Mouse (Mus musculus) midbrain, embryonic 15.5 days (tissue): ENCODE measurements at regions not wholly inside any gene's neighbourhood (a gene's known extent, or its start where the extent isn't known, plus 50 kb on each side); places are given as distances from the start of the nearest gene placed in this dataset.

Experiments used
- ATAC-seq: fragments of 200-750 bp; cut with Nextera tagmentation; replicated peaks from 2 replicates; pipeline ENCODE4 v1.8.0; 2017; ENCODE audit warnings: moderate TSS enrichment
- H3K27ac ChIP-seq: fragments of 300-500 bp; sonication (generic); 2 replicates; pipeline ENCODE4 v1.5.1; 2015; ENCODE audit warnings: mild to moderate bottlenecking, inconsistent platforms
- H3K27me3 ChIP-seq: fragments of 300-500 bp; sonication (generic); replicated peaks from 2 replicates; pipeline ENCODE4 v1.6.1; 2015; ENCODE audit warnings: inconsistent platforms
- H3K36me3 ChIP-seq: fragments of 300-500 bp; sonication (generic); replicated peaks from 2 replicates; pipeline ENCODE4 v1.6.1; 2015; ENCODE audit warnings: inconsistent platforms
- H3K4me1 ChIP-seq: fragments of 300-500 bp; sonication (generic); 2 replicates; pipeline ENCODE4 v1.6.1; 2015; ENCODE audit warnings: inconsistent platforms
- H3K4me2 ChIP-seq: fragments of 300-500 bp; sonication (generic); 2 replicates; pipeline ENCODE4 v1.6.1; 2015; ENCODE audit warnings: inconsistent platforms, mild to moderate bottlenecking, moderate library complexity
- H3K4me3 ChIP-seq: fragments of 300-500 bp; sonication (generic); 2 replicates; pipeline ENCODE4 v1.5.1; 2015; ENCODE audit warnings: mild to moderate bottlenecking, inconsistent platforms
- H3K9ac ChIP-seq: fragments of 300-500 bp; sonication (generic); 2 replicates; pipeline ENCODE4 v1.6.1; 2015; ENCODE audit warnings: mild to moderate bottlenecking, inconsistent platforms
- H3K9me3 ChIP-seq: fragments of 300-500 bp; sonication (generic); 2 replicates; pipeline ENCODE4 v1.6.1; 2016; ENCODE audit warnings: inconsistent platforms
- WGBS: fragments of 180-500 bp; shearing (Covaris S2); methylation state at CpG from one replicate; pipeline ENCODE4 v1.1.7; 2015; ENCODE audit warnings: mixed read lengths; 5-methylcytosine and 5-hydroxymethylcytosine counted together

- 45% methylated on average over 3 of the region's 3 CpGs for WGBS
- no peak overlapping the region for H3K27ac ChIP-seq
- H3K9ac ChIP-seq, result no peak overlapping the region
- no peaks in the 10 kb centered on the region for H3K27me3 ChIP-seq
- ATAC-seq, result no peak
- H3K4me1 ChIP-seq, result no peaks in the 10 kb centered on the region
- H3K4me2 ChIP-seq, result no peak overlapping the region
- no peaks in the 10 kb centered on the region for H3K9me3 ChIP-seq
- no peaks in the 10 kb centered on the region for H3K36me3 ChIP-seq
- no peak overlapping the region for H3K4me3 ChIP-seq
Measured at GRCm38 (mm10) chr3:65006565-65006964, 102.6 kb upstream of the Kcnab1 start.

GRCm38 (mm10) chr3:65023876-65024275 is 85.3 kb upstream of the Kcnab1 start:
- WGBS, result 73% methylated on average over 2 of the region's 2 CpGs
- no peaks in the 10 kb centered on the region for H3K9me3 ChIP-seq
- H3K4me3 ChIP-seq, result no peak overlapping the region
- no peak for ATAC-seq
- H3K27me3 ChIP-seq, result no peaks in the 10 kb centered on the region
- H3K4me2 ChIP-seq, result no peak overlapping the region
- H3K36me3 ChIP-seq, result no peaks in the 10 kb centered on the region
- no peaks in the 10 kb centered on the region for H3K4me1 ChIP-seq
- no peak overlapping the region for H3K27ac ChIP-seq
- no peak overlapping the region for H3K9ac ChIP-seq

GRCm38 (mm10) chr3:65037626-65038025 is 71.6 kb upstream of the Kcnab1 start:
- no peak overlapping the region for H3K9ac ChIP-seq
- no peaks in the 10 kb centered on the region for H3K36me3 ChIP-seq
- 80% methylated on average over 2 of the region's 2 CpGs for whole genome bisulfite sequencing
- no peak overlapping the region for H3K4me3 ChIP-seq
- ATAC-seq, result no peak
- no peak overlapping the region for H3K4me2 ChIP-seq
- H3K4me1 ChIP-seq, result no peaks in the 10 kb centered on the region
- no peaks in the 10 kb centered on the region for H3K9me3 ChIP-seq
- no peaks in the 10 kb centered on the region for H3K27me3 ChIP-seq
- no peak overlapping the region for H3K27ac ChIP-seq

- Histone ChIP-seq H3K27ac (no peak overlapping the region), H3K36me3 (no peaks in the 10 kb centered on the region), H3K4me1 (no peaks in the 10 kb centered on the region), H3K9ac (no peak overlapping the region), H3K9me3 (no peaks in the 10 kb centered on the region), H3K4me2 (no peak overlapping the region), H3K27me3 (no peaks in the 10 kb centered on the region), H3K4me3 (no peak overlapping the region)
- WGBS, result 73% methylated on average over 3 of the region's 3 CpGs
- no peak for ATAC-seq
Measured at GRCm38 (mm10) chr3:65047879-65048278, 61.3 kb upstream of the Kcnab1 start.

- no peak; the same call in 1 of the 2 replicates for ATAC-seq
- no peak overlapping the region for H3K9ac ChIP-seq
- H3K4me3 ChIP-seq, result no peak overlapping the region
- 44% methylated on average over 3 of the region's 3 CpGs for WGBS
- no peaks in the 10 kb centered on the region for H3K27me3 ChIP-seq
- no peaks in the 10 kb centered on the region for H3K36me3 ChIP-seq
- H3K9me3 ChIP-seq, result no peaks in the 10 kb centered on the region
- no peak overlapping the region for H3K4me2 ChIP-seq
- H3K4me1 ChIP-seq, result no peaks in the 10 kb centered on the region
- H3K27ac ChIP-seq, result no peak overlapping the region
Measured at GRCm38 (mm10) chr3:65055401-65055800, 53.8 kb upstream of the Kcnab1 start.
